Mouse (Mus musculus): ENCODE measurements around the gene Rgl2.
A peak's percentile ranks its signal among the peaks of the same experiment; 100 is the strongest.
"Not testable (repeated sequence)": the region's sequence is repeated elsewhere in the genome, so short reads cannot be mapped to it uniquely, and the experiment has no call there.

Gene Rgl2

DNA sequence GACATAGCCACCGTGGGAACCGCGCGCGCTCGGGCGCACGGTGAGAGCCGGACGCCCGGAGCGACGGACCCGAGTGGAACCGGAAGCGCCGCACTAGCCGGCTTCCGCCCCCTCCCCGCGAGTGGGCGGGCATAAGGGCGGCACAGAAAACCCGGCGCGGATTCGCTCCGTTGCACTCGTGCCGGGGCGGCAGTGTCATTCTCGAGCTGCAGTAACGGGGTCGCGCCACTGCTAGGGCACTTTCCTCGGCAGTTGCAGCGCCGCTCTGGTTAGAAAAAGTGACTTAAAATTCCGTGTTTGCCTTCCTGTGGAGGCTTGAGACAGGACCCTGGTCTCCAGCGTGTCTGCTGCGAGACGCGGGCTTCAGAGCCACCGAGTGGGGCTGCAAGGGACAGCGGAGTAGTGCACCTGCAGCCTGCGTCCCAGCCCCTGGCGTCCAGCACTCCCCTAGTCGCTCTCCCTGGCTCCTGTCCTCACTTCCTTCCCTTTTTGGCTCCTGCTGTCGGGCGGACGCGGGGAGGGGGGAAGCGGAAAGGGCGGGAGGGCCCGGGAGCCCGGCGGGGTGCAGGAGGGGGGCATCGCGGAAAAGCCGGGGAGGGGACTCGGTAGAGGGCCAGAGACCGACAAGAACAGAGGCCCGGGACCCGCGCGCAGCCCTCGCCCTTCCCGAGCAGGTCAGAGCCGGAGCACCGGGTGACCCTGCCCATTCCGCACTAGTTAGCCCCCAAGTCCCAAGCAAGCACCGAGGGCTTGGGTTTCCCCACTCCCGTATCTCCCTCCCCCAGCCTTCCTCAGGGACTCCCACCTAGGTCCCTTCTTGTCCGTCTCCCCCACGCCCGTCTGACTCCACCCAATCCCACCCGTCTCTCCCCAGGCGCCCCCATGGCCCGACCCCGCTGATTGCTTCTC, at the start of gene Rgl2:
Rgl2 (plus strand) TSS at position 173 of the 909 bp plus-strand sequence.
- peak; percentile 81 for DNase-seq (ENCODE audit: low spot score)

DNA sequence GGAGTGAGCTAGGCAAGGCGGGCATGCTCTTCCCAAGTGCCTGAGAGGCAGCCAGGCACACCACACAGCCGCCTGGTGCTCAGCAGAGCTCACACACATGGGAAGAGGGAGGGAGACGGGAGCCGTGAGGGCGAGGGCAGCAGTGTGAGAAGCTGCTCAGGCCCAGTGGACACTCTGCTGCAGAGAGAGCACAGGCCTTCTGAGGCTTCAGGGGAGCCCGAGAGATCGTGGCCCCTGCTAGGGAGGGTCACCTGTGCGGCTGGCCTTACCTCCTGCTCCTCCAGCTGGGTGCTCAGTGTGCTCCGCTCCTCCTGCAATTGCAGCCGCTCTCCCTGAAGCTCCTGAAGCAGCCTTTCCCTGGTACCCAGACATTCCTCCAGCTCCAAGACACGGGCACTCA, 45.0 kb upstream of the Rgl2 start:
- not testable (repeated sequence) for DNase-seq (ENCODE audit: low spot score)

DNA sequence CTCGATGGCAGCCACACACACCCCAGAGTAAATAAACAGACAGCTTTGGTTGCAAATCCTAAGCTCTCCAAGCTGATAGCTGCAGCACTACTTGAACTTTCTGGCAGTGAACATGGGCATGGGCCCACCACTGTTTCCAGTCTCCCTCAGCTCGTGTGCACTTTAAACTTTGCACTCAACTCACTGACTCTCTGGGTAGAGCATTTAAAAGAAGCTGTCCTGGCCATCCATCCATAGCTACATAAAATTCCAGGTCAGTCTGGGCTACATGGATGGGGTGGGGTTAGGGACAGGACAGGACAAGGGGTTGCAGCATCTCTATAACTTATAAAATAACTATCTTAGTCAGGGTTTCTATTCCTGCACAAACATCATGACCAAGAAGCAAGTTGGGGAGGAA, 41.5 kb upstream of the Rgl2 start:
- DNase-seq (ENCODE audit: low spot score), result not testable (repeated sequence)

DNA sequence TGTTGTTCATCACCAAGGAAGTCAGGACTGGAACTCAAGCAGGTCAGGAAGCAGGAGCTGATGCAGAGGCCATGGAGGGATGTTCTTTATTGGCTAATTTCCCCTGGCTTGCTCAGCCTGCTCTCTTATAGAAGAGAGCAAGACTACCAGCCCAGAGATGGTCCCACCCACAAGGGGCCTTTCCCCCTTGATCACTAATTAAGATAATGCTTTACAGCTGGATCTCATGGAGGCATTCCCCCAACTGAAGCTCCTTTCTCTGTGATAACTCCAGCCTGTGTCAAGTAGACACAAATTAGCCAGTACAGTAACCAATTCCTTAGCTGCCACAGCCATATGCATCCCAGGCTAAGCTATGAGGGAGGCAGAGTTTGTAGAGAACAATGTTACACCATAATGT, 41.1 kb upstream of the Rgl2 start:
- DNase-seq (ENCODE audit: low spot score), result not testable (repeated sequence)

DNA sequence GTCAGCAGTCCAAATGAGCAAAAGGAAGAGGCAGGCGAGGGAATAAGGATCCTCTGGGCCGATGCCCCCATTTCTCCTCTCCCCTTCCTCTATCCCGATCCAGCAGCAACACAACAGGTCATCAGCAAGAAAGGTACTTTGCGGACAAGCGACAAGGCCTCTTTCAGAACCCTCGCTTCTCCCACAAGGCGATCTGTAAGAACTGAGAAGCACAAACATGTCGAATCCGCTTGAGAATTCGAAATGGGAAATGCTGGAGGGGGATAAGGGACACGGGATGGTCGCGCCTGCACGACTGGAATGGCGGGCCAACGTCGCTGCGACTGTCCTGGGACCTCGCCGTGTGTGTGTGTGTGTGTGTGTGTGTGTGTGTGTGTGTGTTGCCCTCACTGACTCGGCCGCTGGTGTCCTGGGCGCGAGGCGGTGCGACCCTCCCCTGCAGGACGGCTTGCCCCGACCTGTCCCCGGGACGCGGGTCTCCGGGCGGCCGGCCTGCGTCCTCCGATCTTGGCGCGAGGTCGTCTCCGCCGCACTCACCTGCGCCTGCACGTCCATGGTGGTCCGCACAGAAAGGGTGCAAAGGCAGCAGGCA, 39.3 kb upstream of the Rgl2 start:
- DNase-seq (ENCODE audit: low spot score), result not testable (repeated sequence)

DNA sequence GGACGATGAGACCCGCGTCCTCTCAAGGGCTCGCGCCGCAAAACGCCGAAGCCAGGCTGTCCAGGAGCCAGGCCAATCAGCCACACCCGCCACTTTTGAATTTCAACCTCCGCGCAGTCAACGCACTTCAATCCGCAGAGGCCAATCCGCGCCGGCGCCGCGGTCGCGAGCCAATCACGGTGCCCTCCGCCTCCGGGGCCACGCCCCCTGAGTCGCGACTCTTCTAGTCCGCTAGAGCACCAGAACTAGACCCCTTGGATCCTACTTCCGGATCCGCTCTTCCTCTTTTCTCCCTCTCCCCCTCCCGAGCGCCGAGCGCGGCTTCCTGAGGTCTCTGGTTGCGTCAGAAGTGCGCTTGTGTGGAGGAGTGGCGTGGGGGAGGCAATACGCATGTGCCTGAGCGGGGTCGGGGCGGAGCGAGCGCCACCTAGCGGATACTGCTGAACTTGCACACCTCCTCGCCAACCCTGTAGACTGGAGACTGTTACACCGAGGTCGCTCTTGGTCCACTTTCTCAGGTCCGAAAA, 38.7 kb upstream of the Rgl2 start, which contains the start of gene Kifc1:
Kifc1 (minus strand) TSS at position 129 of the 527 bp plus-strand sequence.
- peak; percentile 98 for DNase-seq (ENCODE audit: low spot score)

DNA sequence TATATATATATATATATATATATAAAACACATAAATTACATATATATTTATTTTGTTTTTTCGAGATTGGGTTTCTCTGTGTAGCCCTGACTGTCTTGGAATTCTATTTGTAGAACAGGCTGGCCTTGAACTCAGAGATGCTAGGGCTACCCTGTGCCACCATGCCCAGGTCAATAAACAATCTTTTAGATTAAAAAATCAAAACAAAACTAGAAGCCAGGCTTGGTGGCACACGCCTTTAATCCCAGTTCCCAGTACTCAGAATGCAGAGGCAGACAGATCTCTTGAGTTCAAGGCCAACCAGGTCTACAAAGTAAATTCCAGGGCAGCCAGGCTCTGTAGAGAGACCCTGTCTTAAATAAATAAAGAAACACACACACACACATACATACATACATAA, 38.0 kb upstream of the Rgl2 start:
- DNase-seq (ENCODE audit: low spot score), result no peak

DNA sequence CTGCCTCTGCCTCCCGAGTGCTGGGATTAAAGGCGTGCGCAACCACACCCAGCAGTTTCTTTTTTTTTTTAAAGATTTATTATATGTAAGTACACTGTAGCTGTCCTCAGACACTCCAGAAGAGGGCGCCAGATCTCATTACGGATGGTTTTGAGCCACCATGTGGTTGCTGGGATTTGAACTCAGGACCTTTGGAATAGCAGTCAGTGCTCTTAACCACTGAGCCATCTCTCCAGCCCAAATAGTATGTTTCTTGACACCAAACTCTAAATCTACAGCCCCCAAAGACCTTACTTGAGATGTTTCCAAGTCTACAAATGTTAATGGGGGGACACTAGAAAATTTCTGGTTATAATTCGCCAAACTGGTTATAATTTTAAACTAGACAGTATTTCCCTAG, 37.5 kb upstream of the Rgl2 start:
- DNase-seq (ENCODE audit: low spot score), result not testable (repeated sequence)

DNA sequence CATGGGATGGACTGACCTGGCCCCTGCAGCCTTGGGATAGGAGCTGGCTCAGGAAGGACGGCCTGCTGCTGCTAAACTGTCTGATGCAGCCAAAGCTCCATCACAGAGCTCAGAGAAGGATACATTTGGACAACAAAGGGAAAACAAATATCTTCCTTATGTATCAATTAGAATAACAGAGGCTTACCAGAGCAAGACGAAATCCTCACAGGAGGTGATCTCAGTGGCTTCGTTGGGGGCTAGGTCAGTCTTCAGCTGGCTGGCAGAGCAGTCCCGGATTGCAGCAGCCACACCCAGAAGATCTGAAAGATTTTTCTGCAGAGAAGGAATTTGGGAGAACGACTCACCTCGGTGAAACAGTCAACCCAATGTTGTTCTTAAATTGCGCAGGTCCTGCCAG, 36.9 kb upstream of the Rgl2 start:
- DNase-seq (ENCODE audit: low spot score), result no peak

DNA sequence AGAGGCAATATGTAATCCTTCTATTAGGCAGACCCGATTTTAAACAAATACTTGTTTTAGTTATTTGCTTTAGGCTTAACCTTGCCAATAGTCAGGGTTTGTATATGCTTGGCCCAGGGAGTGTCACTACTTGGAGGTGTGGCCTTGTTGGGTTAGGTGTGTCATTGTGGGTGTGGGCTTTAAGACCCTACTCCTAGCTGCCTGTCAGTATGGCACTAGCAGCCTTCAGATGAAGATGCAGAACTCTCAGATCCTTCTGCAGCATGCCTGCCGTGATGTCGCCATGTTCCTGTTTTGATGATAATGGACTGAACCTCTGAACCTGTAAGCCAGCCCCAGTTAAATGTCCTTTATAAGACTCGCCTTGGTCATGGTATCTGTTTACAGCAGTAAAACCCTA, 36.3 kb upstream of the Rgl2 start:
- not testable (repeated sequence) for DNase-seq (ENCODE audit: low spot score)

DNA sequence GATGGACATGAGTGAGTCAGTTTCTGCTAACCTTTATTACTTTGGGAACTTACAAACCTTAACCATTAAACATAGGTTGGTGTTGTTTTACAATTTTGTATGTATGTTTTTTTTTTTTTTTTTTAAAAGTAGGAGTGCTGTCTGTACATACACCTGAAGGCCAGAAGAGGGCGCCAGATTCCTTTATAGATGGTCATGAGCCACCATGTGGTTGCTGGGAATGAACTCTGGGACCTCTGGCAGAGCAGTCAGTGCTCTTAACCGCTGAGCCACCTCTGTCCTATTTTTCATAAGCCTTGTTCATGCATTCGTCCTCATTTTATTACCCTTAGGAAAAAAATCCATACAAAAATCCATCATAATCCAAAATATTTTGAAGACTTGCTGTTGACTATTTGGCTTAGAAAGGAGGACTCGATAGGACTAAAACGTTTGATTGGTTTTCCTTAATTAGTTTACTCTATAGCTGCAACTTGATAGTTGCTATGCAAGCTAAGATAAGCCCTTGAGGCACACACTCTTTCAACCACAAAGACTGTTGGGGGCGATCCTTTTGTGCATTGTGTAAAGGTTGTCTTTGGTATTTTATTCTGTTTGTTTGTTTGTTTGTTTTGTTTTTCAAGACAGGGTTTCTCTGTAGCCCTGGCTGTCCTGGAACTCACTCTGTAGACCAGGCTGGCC, 32.1 kb upstream of the Rgl2 start:
- no peak for DNase-seq (ENCODE audit: low spot score)

DNA sequence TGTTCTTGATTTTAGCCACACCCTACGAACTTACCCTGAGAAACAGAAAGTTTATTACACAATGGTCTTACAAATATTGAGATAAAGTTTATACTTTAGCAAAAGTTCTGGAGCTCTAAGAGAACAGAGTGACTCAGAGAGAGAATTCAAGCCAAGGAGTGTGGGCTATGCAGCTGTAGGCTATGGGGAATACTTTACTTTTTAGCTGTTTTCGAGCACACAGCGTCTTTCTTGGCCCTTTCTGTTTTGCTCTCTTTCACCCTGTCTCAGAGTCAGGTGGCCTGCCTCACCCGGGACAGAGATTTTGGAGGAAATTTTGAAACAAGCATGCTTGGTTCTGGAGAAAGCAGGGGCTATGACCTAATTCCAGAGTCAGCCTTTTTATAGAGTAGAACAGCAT, 31.1 kb upstream of the Rgl2 start:
- DNase-seq (ENCODE audit: low spot score), result not testable (repeated sequence)

DNA sequence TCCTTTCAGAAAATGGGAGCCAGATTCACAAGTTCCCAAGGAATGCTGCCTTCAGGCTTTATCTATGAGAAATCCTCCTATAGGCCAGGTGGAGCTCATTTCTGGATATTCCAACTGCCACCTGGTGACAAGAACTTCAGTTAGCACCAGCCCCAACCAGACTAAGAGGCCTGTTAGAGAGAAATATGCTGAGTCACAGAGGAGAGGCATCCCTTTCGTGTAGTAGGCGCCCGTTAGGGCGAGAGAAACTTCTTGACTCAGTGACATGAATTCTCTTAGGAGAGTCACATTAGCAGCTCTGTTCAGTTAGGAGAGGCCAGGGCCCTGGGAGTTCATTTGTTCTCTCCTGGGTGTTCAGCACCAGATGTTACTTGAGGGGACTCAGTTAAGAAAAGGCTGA, 29.7 kb upstream of the Rgl2 start:
- DNase-seq (ENCODE audit: low spot score), result no peak

DNA sequence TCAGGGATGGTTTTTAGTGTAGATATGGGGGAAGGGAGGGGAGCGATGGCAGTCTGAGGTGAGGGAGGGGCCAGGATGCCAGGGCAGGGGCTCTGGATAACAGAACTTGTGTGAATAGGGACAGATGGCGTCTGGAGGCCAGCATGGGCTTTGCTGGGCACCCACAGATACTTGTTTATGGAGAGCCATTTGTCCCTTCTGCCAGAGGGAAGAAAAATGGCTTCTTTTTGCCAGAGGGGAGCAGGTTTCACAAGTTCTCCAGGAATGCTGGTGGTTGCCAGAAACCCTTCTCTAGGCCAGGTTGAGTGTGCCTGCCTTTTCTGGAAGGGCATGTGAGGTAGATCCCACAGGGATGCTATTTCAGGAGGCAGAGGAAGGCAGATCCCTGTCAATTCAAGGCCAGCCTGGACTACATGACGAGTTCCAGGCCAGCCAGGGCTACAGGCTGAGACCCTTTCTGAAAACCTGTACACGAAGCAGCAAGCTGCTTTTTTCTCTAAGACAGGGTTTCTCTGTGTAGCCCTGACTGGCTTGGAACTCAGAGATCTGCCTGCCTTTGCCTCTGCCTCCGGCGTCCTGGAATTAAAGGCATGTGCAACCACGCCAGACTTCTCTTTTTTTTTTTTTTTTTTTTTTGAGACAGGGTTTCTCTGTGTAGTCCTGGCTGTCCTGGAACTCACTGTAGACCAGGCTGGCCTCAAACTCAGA, 28.9 kb upstream of the Rgl2 start:
- DNase-seq (ENCODE audit: low spot score), result no peak

DNA sequence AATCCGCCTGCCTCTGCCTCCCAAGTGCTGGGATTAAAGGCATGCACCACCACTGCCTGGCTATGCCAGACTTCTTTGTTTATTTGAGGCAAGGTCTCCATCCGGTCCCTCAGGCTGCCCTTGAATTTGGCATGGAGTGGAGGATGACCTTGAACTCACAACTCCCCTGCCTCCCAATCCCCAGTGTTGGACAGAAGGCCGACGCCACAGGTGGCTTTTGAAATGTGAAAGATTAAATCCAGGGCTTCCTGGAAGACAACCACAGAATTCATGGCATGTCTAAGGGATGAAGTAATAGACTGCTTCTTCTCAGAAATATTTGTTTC, 28.4 kb upstream of the Rgl2 start:
- no peak for DNase-seq (ENCODE audit: low spot score)

DNA sequence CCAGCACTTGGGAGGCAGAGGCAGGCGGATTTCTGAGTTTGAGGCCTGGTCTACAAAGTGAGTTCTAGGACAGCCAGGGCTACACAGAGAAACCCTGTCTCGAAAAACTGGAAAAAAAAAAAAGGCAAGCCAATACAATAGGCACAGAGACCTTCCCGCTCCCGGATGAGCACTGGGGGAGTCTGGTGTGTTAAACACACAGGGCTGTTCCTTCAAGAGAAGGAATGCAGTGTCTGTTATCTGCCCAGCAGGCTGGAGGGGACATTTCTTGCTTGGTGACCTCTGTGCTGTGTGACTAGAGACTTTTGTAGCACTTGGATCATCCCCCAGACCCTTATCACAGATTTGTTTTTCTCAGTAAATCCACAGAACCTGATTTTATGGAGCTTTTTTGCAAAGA, 27.7 kb upstream of the Rgl2 start:
- DNase-seq (ENCODE audit: low spot score), result no peak

DNA sequence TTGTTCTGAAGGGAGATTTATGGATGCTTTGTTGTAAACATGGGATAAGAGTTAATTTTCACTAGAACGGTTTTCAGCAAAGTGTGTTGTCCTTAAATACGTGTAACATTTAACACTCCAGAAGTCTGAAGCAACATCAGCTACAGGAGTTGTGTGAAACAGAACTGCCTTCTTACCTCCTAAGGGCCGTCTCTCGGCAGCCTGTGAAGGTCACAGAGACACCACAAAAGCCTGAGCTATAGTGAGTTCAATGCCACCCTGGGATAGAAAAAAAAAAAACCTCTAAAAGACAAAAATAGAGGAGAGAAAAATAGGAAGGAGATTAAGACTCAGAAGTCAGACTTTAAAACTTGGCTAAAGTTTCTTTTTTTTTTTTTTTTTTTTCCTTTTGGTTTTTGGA, 27.3 kb upstream of the Rgl2 start:
- no peak for DNase-seq (ENCODE audit: low spot score)

DNA sequence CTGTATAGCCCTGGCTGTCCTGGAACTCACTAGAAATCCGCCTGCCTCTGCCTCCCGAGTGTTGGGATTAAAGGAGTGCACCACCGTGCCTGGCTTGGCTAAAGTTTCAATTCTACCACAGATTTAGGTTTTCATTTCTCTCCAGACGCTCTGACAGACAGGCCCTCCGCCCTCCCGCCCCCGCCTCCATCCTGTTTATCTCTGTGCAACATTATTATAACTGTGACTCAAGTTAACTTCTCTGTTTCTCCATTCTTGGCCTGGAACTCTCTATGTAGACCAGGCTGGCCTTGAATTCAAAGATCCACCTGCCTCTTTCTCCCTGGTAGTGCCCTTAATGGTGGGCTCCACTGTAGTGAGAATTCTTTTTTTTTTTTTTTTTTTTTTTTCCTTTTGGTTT, 26.9 kb upstream of the Rgl2 start:
- no peak for DNase-seq (ENCODE audit: low spot score)

DNA sequence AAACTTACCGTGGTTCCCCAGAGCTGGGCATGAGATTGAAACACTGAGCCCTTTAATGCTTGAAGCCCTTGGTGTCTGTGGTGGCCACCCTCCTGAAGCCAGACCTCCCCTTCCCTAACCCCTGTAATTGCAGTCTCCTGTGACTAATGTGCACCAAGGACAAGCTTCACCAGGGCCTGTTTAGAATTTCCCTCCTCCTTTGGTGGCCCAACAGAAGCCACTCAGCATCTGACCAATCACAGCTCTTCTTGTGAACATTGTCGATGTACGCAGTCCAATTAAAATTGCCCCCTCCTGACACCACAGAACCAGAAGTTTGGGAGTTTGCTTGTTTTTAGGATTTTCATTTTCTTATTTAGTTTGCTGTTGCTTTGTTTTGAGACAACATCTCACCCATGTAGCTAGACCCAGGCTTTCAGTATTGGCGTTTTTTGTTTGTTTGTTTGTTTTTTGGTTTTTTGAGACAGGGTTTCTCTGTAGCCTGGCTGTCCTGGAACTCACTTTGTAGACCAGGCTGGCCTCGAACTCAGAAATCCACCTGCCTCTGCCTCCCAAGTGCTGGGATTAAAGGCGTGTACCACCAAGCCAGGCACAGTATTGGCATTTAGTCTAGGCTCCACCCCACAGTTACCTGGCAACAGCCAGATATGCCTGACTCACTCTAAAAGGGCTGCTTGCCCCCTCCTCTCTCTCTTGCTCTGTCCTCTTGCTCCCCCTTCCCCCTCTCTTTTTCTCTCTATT, 25.3 kb upstream of the Rgl2 start:
- DNase-seq (ENCODE audit: low spot score), result not testable (repeated sequence)

DNA sequence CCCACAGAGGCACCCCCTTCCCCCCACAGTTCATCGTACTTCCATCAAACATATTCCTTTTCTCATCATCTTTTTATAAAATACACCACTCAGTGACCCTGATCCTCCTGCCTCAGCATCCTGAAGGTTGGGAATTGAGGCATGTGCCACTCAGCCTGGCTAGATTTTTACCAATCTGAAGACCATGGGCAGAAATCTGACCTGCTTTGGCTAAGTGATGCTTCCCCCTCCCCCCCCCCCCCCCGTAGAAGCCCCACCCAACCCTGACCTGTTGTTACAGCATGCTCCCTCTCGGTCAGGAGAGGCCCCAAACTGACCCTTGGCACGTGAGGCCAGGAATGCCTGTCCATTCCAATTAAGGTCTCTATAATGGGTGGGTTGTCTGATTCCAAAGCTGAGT, 24.5 kb upstream of the Rgl2 start, which contains the start of gene Platr17:
Platr17 (plus strand) TSS at position 301 of the 400 bp plus-strand sequence.
- not testable (repeated sequence) for DNase-seq (ENCODE audit: low spot score)

DNA sequence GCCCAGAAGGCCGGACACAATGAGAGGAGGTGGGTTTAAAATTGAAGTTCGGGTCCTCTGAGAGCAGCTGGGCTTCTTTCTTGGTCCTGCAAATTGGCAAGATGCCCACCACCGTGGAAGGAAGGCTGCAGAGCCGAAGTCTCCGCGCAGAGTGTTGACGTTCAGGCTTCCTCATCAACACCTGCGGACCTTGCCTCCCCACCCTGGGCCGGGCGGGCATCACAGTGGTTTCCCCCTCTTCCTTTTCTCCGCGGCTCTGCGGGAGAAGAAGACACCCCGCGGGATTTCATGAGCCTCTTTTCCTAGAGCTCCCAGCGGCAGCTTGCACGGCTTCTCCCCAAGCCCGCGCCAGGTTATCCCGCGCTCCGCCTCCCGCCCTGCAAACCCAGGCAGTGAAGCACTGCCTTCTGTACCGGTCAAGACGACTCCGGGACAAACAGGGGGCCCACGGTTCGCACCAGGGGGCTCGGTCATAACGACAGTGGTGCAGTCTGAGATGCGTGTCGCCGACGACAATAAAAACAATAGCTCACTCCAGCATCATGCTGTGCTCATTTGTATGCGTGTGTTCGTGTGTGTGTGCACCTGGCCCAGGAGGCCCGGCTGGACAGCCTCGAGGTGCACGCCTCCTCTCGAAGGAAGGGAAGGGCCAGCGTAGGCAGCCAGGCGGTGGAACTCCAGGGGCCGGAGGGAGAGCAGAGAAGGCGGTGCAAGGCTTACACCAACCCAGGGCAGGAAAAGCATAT, 20.8 kb upstream of the Rgl2 start:
- no peak for DNase-seq (ENCODE audit: low spot score)
